Mouse (Mus musculus) midbrain, embryonic 12.5 days (tissue): ENCODE data around the gene Olfr1310. TPM values are rescaled to one million over a fixed set of nuclear protein-coding genes. Genes with fewer than 3 reads are reported as not detected.
"Not testable (repeated sequence)": the region's sequence is repeated elsewhere in the genome, so short reads cannot be mapped to it uniquely, and the experiment has no call there.

Experiments
- ATAC-seq: fragments of 200-750 bp; cut with Nextera tagmentation; 2 replicates; pipeline ENCODE4 v1.8.0; 2017; ENCODE audit warnings: low read depth, moderate TSS enrichment, moderate library complexity; ENCODE audit not compliant: low FRiP score
- H3K27ac ChIP-seq: fragments of 300-500 bp; sonication (generic); replicated peaks from 2 replicates; pipeline ENCODE4 v1.5.1; 2016; ENCODE audit warnings: mild to moderate bottlenecking
- H3K27me3 ChIP-seq: fragments of 300-500 bp; sonication (generic); 2 replicates; pipeline ENCODE4 v1.6.1; 2016; ENCODE audit warnings: mild to moderate bottlenecking
- H3K36me3 ChIP-seq: fragments of 300-500 bp; sonication (generic); 2 replicates; pipeline ENCODE4 v1.6.1; 2016
- H3K4me1 ChIP-seq: fragments of 300-500 bp; sonication (generic); 2 replicates; pipeline ENCODE4 v1.6.1; 2016
- H3K4me2 ChIP-seq: fragments of 300-500 bp; sonication (generic); replicated peaks from 2 replicates; pipeline ENCODE4 v1.6.1; 2016; ENCODE audit warnings: mild to moderate bottlenecking, moderate library complexity
- H3K4me3 ChIP-seq: fragments of 300-500 bp; sonication (generic); 2 replicates; pipeline ENCODE4 v1.5.1; 2016; ENCODE audit warnings: mild to moderate bottlenecking
- H3K9ac ChIP-seq: fragments of 300-500 bp; sonication (generic); replicated peaks from 2 replicates; pipeline ENCODE4 v1.6.1; 2016; ENCODE audit warnings: mild to moderate bottlenecking, moderate library complexity
- H3K9me3 ChIP-seq: fragments of 300-500 bp; sonication (generic); 2 replicates; pipeline ENCODE4 v1.6.1; 2016; ENCODE audit warnings: mild to moderate bottlenecking
- WGBS: fragments of 180-500 bp; shearing (Covaris S2); methylation state at CpG from one replicate; pipeline ENCODE4 v1.1.7; 2016; 5-methylcytosine and 5-hydroxymethylcytosine counted together
- polyA plus RNA-seq: library from polyadenylated mRNA; unstranded; fragments of >200 nt; fragmentation: Nextera tagmentation; extraction: Ambion mirVana; gene quantifications from 2 replicates; pipeline ENCODE4 v1.2.1, GENCODE M21; 2016

Olfr1310 gene
- polyA plus RNA-seq: not detected in 2 replicates

DNA sequence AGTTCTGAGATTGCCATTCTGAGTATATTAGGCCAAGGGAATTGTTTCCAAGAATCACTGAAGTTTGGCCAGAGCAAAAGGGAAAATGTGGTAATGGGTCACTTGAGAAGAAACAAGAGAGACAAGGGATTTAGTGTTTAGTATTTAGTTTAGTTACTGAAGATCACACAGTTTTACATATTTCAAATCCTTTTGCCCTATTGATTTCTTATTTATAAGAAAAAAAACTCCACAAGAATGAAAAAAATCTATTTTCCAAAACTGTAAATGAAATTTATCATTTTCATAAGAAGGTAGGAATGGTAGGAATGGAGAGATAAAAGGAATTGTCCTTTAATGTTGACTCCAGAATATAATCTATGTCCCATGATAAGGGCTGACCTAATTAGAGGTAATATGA is at the start of gene Olfr1310:
Gene Olfr1310, minus strand, starts transcription at position 101 of the 400 bp plus-strand sequence.
- Histone ChIP-seq H3K9ac (no peak within 1 kb of the TSS), H3K36me3 (no peaks in the 10 kb centered on the region), H3K27ac (no peak within 1 kb of the TSS), H3K4me3 (no peak within 1 kb of the TSS), H3K4me2 (no peak within 1 kb of the TSS), H3K9me3 (no peaks in the 10 kb centered on the region), H3K4me1 (no peaks in the 10 kb centered on the region), H3K27me3 (no peaks in the 10 kb centered on the region)
- no peak for ATAC-seq

DNA sequence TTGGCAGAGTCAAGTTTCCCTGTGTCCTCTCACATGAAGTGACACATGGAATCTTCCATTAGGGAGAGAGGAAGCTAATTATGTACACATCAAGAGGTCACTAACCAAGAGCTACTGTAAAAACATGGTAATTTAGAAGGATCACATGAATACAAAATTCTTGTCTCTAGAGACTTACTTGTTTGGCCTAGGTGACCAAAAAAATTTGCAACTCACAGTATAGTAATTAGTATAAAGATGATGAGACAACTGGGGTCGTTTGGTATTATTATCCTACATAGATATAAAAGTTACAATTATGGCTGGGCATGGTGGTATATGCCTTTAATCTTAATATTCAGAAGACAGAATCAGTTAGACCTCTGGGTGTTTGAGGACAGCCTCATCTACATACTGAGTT is 37.6 kb upstream of the Olfr1310 start, which contains the start of gene Olfr1312:
Gene Olfr1312, minus strand, starts transcription at position 101 of the 400 bp plus-strand sequence.
- Histone ChIP-seq H3K36me3 (no peaks in the 10 kb centered on the region), H3K4me3 (no peak within 1 kb of the TSS), H3K27me3 (no peaks in the 10 kb centered on the region), H3K27ac (no peak within 1 kb of the TSS), H3K4me1 (no peaks in the 10 kb centered on the region), H3K4me2 (no peak within 1 kb of the TSS), H3K9ac (no peak within 1 kb of the TSS), H3K9me3 (no peaks in the 10 kb centered on the region)
- 47% methylated on average over 1 of the region's 1 CpGs for WGBS
- no peak for ATAC-seq

DNA sequence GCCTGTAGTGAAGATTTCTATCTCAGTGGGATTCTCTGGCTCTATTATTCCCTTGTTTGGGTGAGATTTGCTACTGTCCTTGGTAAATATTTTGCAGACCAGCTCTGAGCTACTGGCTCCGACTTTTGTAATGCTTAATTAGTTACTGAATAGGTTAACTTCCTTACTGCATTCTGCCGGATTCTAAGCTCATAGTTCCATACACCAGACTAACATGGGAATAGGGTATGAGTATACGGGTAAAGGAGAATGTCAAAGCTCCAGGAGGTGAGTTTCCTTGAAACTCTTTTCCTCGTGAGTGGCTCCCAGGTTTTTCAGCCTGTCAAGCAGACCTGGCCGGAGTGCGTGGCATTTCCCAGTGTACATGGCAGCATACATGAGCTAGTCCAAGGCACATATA is 14.5 kb upstream of the Olfr1310 start:
- WGBS: 55% methylated on average over 6 of the region's 6 CpGs
- H3K4me1 ChIP-seq, ATAC-seq, H3K9ac ChIP-seq, H3K27ac ChIP-seq, H3K4me3 ChIP-seq, H3K9me3 ChIP-seq, H3K4me2 ChIP-seq, H3K36me3 ChIP-seq, H3K27me3 ChIP-seq: not testable (repeated sequence)

- Histone ChIP-seq H3K4me1 (no peaks in the 10 kb centered on the region), H3K27ac (no peak within 1 kb of the TSS), H3K4me3 (no peak within 1 kb of the TSS), H3K9ac (no peak within 1 kb of the TSS), H3K4me2 (no peak within 1 kb of the TSS), H3K9me3 (no peaks in the 10 kb centered on the region), H3K27me3 (no peaks in the 10 kb centered on the region), H3K36me3 (no peaks in the 10 kb centered on the region)
- 86% methylated on average over 2 of the region's 2 CpGs for WGBS
- ATAC-seq: no peak
These were observed 11.8 kb upstream of the Olfr1310 start, which contains the start of gene Olfr1311 for GRCm38 (mm10) chr2:112024312-112024711. TSS of gene Olfr1311 (minus strand) at chr2:112024412.

- no peaks in the 10 kb centered on the region for H3K36me3 ChIP-seq
These were observed 2.4 kb upstream of the Olfr1310 start for GRCm38 (mm10) chr2:112014900-112015299.

DNA sequence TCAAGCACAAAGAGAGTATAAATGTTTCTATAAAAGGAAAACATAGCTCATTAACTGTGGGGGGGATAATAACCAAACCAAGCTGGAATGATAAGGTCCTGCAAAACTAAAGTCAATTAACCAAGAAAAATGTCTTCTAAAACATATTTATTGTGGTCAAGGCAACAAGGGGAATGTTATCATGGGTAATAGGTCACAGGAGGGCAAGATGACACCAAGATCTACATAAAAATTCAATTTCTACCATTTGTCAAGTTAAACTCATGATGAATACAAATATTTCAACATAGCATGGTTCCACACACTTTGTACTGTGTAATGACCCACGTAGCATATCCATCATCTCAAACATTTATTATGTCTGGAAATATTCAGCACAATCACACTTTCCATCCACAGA is 22.3 kb downstream of the Olfr1310 start, which contains the start of gene Olfr1309:
Gene Olfr1309, minus strand, starts transcription at position 101 of the 400 bp plus-strand sequence.
- no peak for ATAC-seq
- WGBS: 64% methylated on average over 1 of the region's 1 CpGs
- no peak within 1 kb of the TSS for H3K4me3 ChIP-seq

More at GRCm38 (mm10) chr2:112014900-112015299, 2.4 kb upstream of the Olfr1310 start:
- H3K4me3 ChIP-seq: no peak overlapping the region
- H3K9ac ChIP-seq: no peak overlapping the region
- no peaks in the 10 kb centered on the region for H3K4me1 ChIP-seq
- ATAC-seq: no peak
- no peak overlapping the region for H3K4me2 ChIP-seq
- no peak overlapping the region for H3K27ac ChIP-seq
- WGBS: 89% methylated on average over 3 of the region's 3 CpGs
- no peaks in the 10 kb centered on the region for H3K27me3 ChIP-seq
- H3K9me3 ChIP-seq: no peaks in the 10 kb centered on the region

DNA sequence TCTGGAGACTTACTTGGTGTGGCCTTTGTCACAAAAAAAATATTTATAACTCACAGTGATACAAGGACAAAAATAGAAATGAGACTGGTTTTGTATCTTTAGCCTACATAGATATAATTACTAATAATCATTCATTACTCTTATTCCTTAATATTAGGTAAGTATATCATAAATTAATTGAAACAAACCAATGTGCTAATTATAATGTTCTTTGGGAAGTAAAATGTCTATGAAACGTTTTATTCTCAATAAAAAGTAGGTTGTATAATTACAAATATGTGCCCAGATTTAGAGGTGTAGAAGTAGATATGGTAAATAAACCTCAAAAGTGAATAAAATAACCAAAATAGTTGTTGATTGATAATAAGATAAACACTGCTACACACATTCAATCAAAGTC is 47.7 kb downstream of the Olfr1310 start, which contains the start of gene Olfr1308:
Gene Olfr1308, minus strand, starts transcription at position 101 of the 400 bp plus-strand sequence.
- ATAC-seq: no peak
- 60% methylated on average over 1 of the region's 1 CpGs for WGBS
- Histone ChIP-seq H3K27me3 (no peaks in the 10 kb centered on the region), H3K27ac (no peak within 1 kb of the TSS), H3K4me3 (no peak within 1 kb of the TSS), H3K4me2 (no peak within 1 kb of the TSS), H3K9ac (no peak within 1 kb of the TSS), H3K9me3 (no peaks in the 10 kb centered on the region), H3K4me1 (no peaks in the 10 kb centered on the region), H3K36me3 (no peaks in the 10 kb centered on the region)

More for the DNA sequence above, 22.3 kb downstream of the Olfr1310 start, which contains the start of gene Olfr1309:
- Histone ChIP-seq H3K9ac (no peak within 1 kb of the TSS), H3K9me3 (no peaks in the 10 kb centered on the region), H3K27me3 (no peaks in the 10 kb centered on the region), H3K4me2 (no peak within 1 kb of the TSS), H3K36me3 (no peaks in the 10 kb centered on the region), H3K4me1 (no peaks in the 10 kb centered on the region), H3K27ac (no peak within 1 kb of the TSS)

Other genes with a start within 250 kb of the Olfr1310 start
- gene Olfr1302, start 235.3 kb downstream of the Olfr1310 start, polyA plus RNA-seq: not detected in 2 replicates
- not detected in 2 replicates for gene Olfr1303, start 192.4 kb downstream of the Olfr1310 start, polyA plus RNA-seq
- gene Olfr1305, start 135.6 kb downstream of the Olfr1310 start, polyA plus RNA-seq: not detected in 2 replicates
- not detected in 2 replicates for gene Olfr1306, start 96.4 kb downstream of the Olfr1310 start, polyA plus RNA-seq
- 0.01 TPM in 2 replicates for gene Olfr1307, start 63.3 kb downstream of the Olfr1310 start, polyA plus RNA-seq
- gene Olfr1308, start 47.8 kb downstream of the Olfr1310 start, polyA plus RNA-seq: not detected in 2 replicates
- gene Olfr1309, start 22.4 kb downstream of the Olfr1310 start, polyA plus RNA-seq: not detected in 2 replicates
- not detected in 2 replicates for gene Olfr1311, start 11.7 kb upstream of the Olfr1310 start, polyA plus RNA-seq
- gene Olfr1312, start 37.5 kb upstream of the Olfr1310 start, polyA plus RNA-seq: not detected in 2 replicates
- gene Olfr1313, start 65.1 kb upstream of the Olfr1310 start, polyA plus RNA-seq: not detected in 2 replicates
- gene Olfr1314, start 84.1 kb upstream of the Olfr1310 start, polyA plus RNA-seq: not detected in 2 replicates
- gene Olfr1315-ps1, start 102.7 kb upstream of the Olfr1310 start, polyA plus RNA-seq: not detected in 2 replicates
- gene Olfr1316, start 122.3 kb upstream of the Olfr1310 start, polyA plus RNA-seq: not detected in 2 replicates
- gene Olfr1317, start 127.6 kb upstream of the Olfr1310 start, polyA plus RNA-seq: not detected in 2 replicates
- gene Olfr1318, start 141.5 kb upstream of the Olfr1310 start, polyA plus RNA-seq: not detected in 2 replicates
- 11.9 and 13.1 TPM in 2 replicates for gene Lpcat4, start 226.8 kb upstream of the Olfr1310 start, polyA plus RNA-seq
- gene Nutm1, start 246.6 kb upstream of the Olfr1310 start, polyA plus RNA-seq: 0.08 TPM in 1 of 2 replicates, not detected in the other
- gene Nop10, start 249.2 kb upstream of the Olfr1310 start, polyA plus RNA-seq: 137 and 139 TPM in 2 replicates